Mouse (Mus musculus): ENCODE results near the gene Znfx1. TPM values are rescaled to one million over a fixed set of nuclear protein-coding genes. Genes with fewer than 3 reads are reported as not detected.

Znfx1 gene
- total RNA-seq (2022) = 10 to 100 TPM; 29.2 to 47.0 (median 40.3) TPM

- DNase-seq (ENCODE audit: low spot score) = peak; percentile 95
Measured at GRCm38 (mm10) chr2:167062965-167063880, at the start of gene Znfx1. Gene Znfx1 (minus strand): TSS chr2:167063015.

GRCm38 (mm10) chr2:167112259-167112658 is 49.4 kb upstream of the Znfx1 start:
- no peak for DNase-seq (ENCODE audit: low spot score)

- no peak for DNase-seq (ENCODE audit: low spot score)
Measured at GRCm38 (mm10) chr2:167109506-167109905, 46.7 kb upstream of the Znfx1 start.

- no peak for DNase-seq (ENCODE audit: low spot score)
Measured at GRCm38 (mm10) chr2:167103546-167103945, 40.7 kb upstream of the Znfx1 start.

- peak; percentile 48 for DNase-seq (ENCODE audit: low spot score)
Measured at GRCm38 (mm10) chr2:167101743-167102441, 39.1 kb upstream of the Znfx1 start.

- DNase-seq (ENCODE audit: low spot score) = no peak
Measured at GRCm38 (mm10) chr2:167094688-167095087, 31.9 kb upstream of the Znfx1 start.

- peak; percentile 33 for DNase-seq (ENCODE audit: low spot score)
Measured at GRCm38 (mm10) chr2:167093171-167093900, 30.5 kb upstream of the Znfx1 start.

- no peak for DNase-seq (ENCODE audit: low spot score)
Measured at GRCm38 (mm10) chr2:167090271-167090670, 27.5 kb upstream of the Znfx1 start.

- no peak for DNase-seq (ENCODE audit: low spot score)
Measured at GRCm38 (mm10) chr2:167086836-167087235, 24.0 kb upstream of the Znfx1 start.

GRCm38 (mm10) chr2:167086092-167086491 is 23.3 kb upstream of the Znfx1 start:
- no peak for DNase-seq (ENCODE audit: low spot score)

GRCm38 (mm10) chr2:167081639-167082038 is 18.8 kb upstream of the Znfx1 start:
- DNase-seq (ENCODE audit: low spot score) = no peak

- DNase-seq (ENCODE audit: low spot score) = no peak
Measured at GRCm38 (mm10) chr2:167081135-167081534, 18.3 kb upstream of the Znfx1 start.

- no peak for DNase-seq (ENCODE audit: low spot score)
Measured at GRCm38 (mm10) chr2:167080387-167080786, 17.6 kb upstream of the Znfx1 start.

- DNase-seq (ENCODE audit: low spot score) = no peak
Measured at GRCm38 (mm10) chr2:167079535-167080257, 16.9 kb upstream of the Znfx1 start.

- no peak for DNase-seq (ENCODE audit: low spot score)
Measured at GRCm38 (mm10) chr2:167078931-167079495, 16.2 kb upstream of the Znfx1 start.

- DNase-seq (ENCODE audit: low spot score) = no peak
Measured at GRCm38 (mm10) chr2:167078486-167078885, 15.7 kb upstream of the Znfx1 start.

GRCm38 (mm10) chr2:167077199-167077962 is 14.6 kb upstream of the Znfx1 start:
- no peak for DNase-seq (ENCODE audit: low spot score)

- DNase-seq (ENCODE audit: low spot score) = no peak
Measured at GRCm38 (mm10) chr2:167076759-167077158, 13.9 kb upstream of the Znfx1 start.

GRCm38 (mm10) chr2:167076352-167076751 is 13.5 kb upstream of the Znfx1 start:
- DNase-seq (ENCODE audit: low spot score) = no peak

- DNase-seq (ENCODE audit: low spot score) = no peak
Measured at GRCm38 (mm10) chr2:167074587-167074986, 11.8 kb upstream of the Znfx1 start.
